Mouse (Mus musculus): ENCODE data around the gene Scrn1.

Scrn1 gene

GRCm38 (mm10) chr6:54566546-54566919 lies 244 bp upstream of the Scrn1 start:
- in situ Hi-C loops (cut with MboI, MseI), result no loop called here

- in situ Hi-C loops (cut with MboI, MseI), result no loop called here
Measured at GRCm38 (mm10) chr6:54565012-54565411, 1.3 kb downstream of the Scrn1 start.

- in situ Hi-C loops (cut with MboI, MseI), result no loop called here
Measured at GRCm38 (mm10) chr6:54564506-54564991, 1.7 kb downstream of the Scrn1 start.

GRCm38 (mm10) chr6:54563561-54563960 lies 2.7 kb downstream of the Scrn1 start:
- in situ Hi-C loops (cut with MboI, MseI), result no loop called here

- in situ Hi-C loops (cut with MboI, MseI), result no loop called here
Measured at GRCm38 (mm10) chr6:54562018-54562809, 4.1 kb downstream of the Scrn1 start.

GRCm38 (mm10) chr6:54558466-54558865 lies 7.8 kb downstream of the Scrn1 start:
- in situ Hi-C loops (cut with MboI, MseI), result no loop called here

GRCm38 (mm10) chr6:54557671-54558070 lies 8.6 kb downstream of the Scrn1 start:
- in situ Hi-C loops (cut with MboI, MseI), result no loop called here

- in situ Hi-C loops (cut with MboI, MseI), result no loop called here
Measured at GRCm38 (mm10) chr6:54555816-54556215, 10.5 kb downstream of the Scrn1 start.

GRCm38 (mm10) chr6:54554341-54555110 lies 11.8 kb downstream of the Scrn1 start:
- in situ Hi-C loops (cut with MboI, MseI), result no loop called here

- in situ Hi-C loops (cut with MboI, MseI), result no loop called here
Measured at GRCm38 (mm10) chr6:54553632-54554031, 12.7 kb downstream of the Scrn1 start.

GRCm38 (mm10) chr6:54552721-54553413 lies 13.4 kb downstream of the Scrn1 start:
- in situ Hi-C loops (cut with MboI, MseI), result no loop called here

GRCm38 (mm10) chr6:54550801-54551323 lies 15.4 kb downstream of the Scrn1 start:
- in situ Hi-C loops (cut with MboI, MseI), result no loop called here

- in situ Hi-C loops (cut with MboI, MseI), result no loop called here
Measured at GRCm38 (mm10) chr6:54549311-54549710, 17.0 kb downstream of the Scrn1 start.

- in situ Hi-C loops (cut with MboI, MseI), result no loop called here
Measured at GRCm38 (mm10) chr6:54548314-54549019, 17.8 kb downstream of the Scrn1 start.

- in situ Hi-C loops (cut with MboI, MseI), result no loop called here
Measured at GRCm38 (mm10) chr6:54543646-54544045, 22.6 kb downstream of the Scrn1 start.

- in situ Hi-C loops (cut with MboI, MseI), result no loop called here
Measured at GRCm38 (mm10) chr6:54542836-54543235, 23.5 kb downstream of the Scrn1 start.

GRCm38 (mm10) chr6:54540252-54540887 lies 25.9 kb downstream of the Scrn1 start:
- in situ Hi-C loops (cut with MboI, MseI), result no loop called here

- in situ Hi-C loops (cut with MboI, MseI), result no loop called here
Measured at GRCm38 (mm10) chr6:54539396-54539795, 26.9 kb downstream of the Scrn1 start.

- in situ Hi-C loops (cut with MboI, MseI), result no loop called here
Measured at GRCm38 (mm10) chr6:54538773-54539173, 27.5 kb downstream of the Scrn1 start.

GRCm38 (mm10) chr6:54537053-54537452 lies 29.2 kb downstream of the Scrn1 start:
- in situ Hi-C loops (cut with MboI, MseI), result no loop called here

- in situ Hi-C loops (cut with MboI, MseI), result no loop called here
Measured at GRCm38 (mm10) chr6:54535485-54535884, 30.8 kb downstream of the Scrn1 start.

Data from T-helper 1 cell (primary cell).